Mouse (Mus musculus) heart, postnatal 0 days (tissue): ENCODE results near the gene Cyth1.

Experiments used
- CTCF ChIP-seq: IDR thresholded peaks from 2 replicates; pipeline ENCODE4 v1.5.1; 2016; ENCODE audit warnings: antibody characterized with exemption, control low read depth, low read depth
- EP300 ChIP-seq: IDR thresholded peaks from 2 replicates; pipeline ENCODE4 v1.6.1; 2016; ENCODE audit warnings: antibody characterized with exemption, low read depth

DNA sequence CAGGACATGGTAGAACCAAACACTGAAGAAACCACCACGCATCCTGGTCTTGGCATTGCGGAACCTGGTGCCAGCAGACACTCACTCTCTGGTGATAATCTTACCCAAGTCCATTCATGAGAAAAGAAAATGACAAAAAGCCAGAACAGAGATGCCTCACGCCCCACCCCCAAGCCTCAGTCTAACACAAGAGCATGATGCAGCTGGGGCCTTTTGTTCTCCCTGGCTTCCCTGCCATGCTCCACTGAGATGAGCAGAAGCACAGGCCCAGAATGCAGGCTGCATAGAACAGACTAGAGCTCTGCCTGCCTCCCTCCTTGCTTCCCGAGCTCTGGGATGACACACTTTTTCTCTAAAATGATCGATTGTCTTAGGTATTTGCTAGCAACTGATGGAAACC, 14.8 kb upstream of the Cyth1 start:
- TF ChIP-seq EP300 = no peak
- TF ChIP-seq CTCF = no peak
